Mouse (Mus musculus): Measurements from ENCODE around the gene Snx11. TPM values are rescaled to one million over a fixed set of nuclear protein-coding genes. Genes with fewer than 3 reads are reported as not detected.
A peak's percentile ranks its signal among the peaks of the same experiment; 100 is the strongest.

Snx11 gene
- total and polyA plus RNA-seq, 3 experiments = 33.7 to 43.1 TPM; not detected in 1

GRCm38 (mm10) chr11:96788871-96789795 lies 11.8 kb upstream of the Snx11 start, which contains the start of gene Cbx1:
Cbx1 (plus strand) TSS chr11:96789127.
- H3K9ac ChIP-seq (ENCODE audit: control insufficient read depth, low read depth, low read length, poor library complexity, severe bottlenecking) = peak within 1 kb of the TSS; percentile 89
- H3K4me1 ChIP-seq (ENCODE audit: control insufficient read depth in 1 of 2, insufficient read depth in 2 of 2, low read length in 2 of 2) = peaks cover 0 to 13% of the 10 kb centered on the region in 2 experiments
- peak within 1 kb of the TSS; percentile 57 to 85 for H3K4me3 ChIP-seq (ENCODE audit: control insufficient read depth in 1 of 2, insufficient read depth in 1 of 2, low read depth in 2 of 2, low read length in 2 of 2)
- H3K36me3 ChIP-seq (ENCODE audit: control insufficient read depth in 1 of 2, insufficient read depth in 2 of 2, low read length in 2 of 2) = peaks cover 12 to 20% of the 10 kb centered on the region in 2 experiments; a peak in 3 of 4 replicates
- H3K79me2 ChIP-seq (ENCODE audit: control insufficient read depth, insufficient read depth, low read length, poor library complexity) = peaks cover 46% of the 10 kb centered on the region
- TF ChIP-seq KAT2A (conservative IDR thresholded peaks at IDR 0.05; ENCODE audit: low read depth, low read length) (peak; percentile 94), HCFC1 (IDR thresholded peaks at IDR 0.05; ENCODE audit: low read depth, low read length) (peak; percentile 99), NELFE (IDR thresholded peaks at IDR 0.05; ENCODE audit: low read depth, low read length) (peak; percentile 98), E2F4 (IDR thresholded peaks at IDR 0.05; ENCODE audit: borderline replicate concordance, low read depth, low read length) (peak; percentile 81; the same call in 1 of the 2 replicates), CHD2 (IDR thresholded peaks at IDR 0.05; ENCODE audit: low read length) (peak; percentile 65), SMC3 (IDR thresholded peaks at IDR 0.05; ENCODE audit: low read depth, low read length) (no peak), ZC3H11A (IDR thresholded peaks at IDR 0.05; ENCODE audit: low read depth, low read length) (no peak), MYC (IDR thresholded peaks at IDR 0.05; ENCODE audit: low read depth, low read length) (peak; percentile 73), POLR2AphosphoS5 (IDR thresholded peaks at IDR 0.05; ENCODE audit: borderline replicate concordance, low read depth, low read length) (no peak), CTCF (IDR thresholded peaks at IDR 0.05 in 2 of 3, conservative IDR thresholded peaks at IDR 0.05 in 1 of 3; ENCODE audit: control insufficient read depth in 1 of 3, insufficient read depth in 1 of 3, low read depth in 2 of 3, low read length in 3 of 3, poor library complexity in 1 of 3, severe bottlenecking in 1 of 3) (no peak), MEF2A (IDR thresholded peaks at IDR 0.05; ENCODE audit: extremely low read depth, insufficient replicate concordance, low read depth, low read length, poor library complexity, severe bottlenecking) (no peak), GATA1 (IDR thresholded peaks at IDR 0.05; ENCODE audit: low read depth, low read length) (no peak), UBTF (IDR thresholded peaks at IDR 0.05; ENCODE audit: borderline replicate concordance, insufficient read depth, low read depth, low read length) (no peak; the same call in 1 of the 2 replicates), MAX (IDR thresholded peaks at IDR 0.05; ENCODE audit: low read length) (peak; percentile 77), TCF12 (IDR thresholded peaks at IDR 0.05; ENCODE audit: low read depth, low read length) (peak; percentile 60; the same call in 1 of the 2 replicates), EP300 (IDR thresholded peaks at IDR 0.05; ENCODE audit: low read depth in 1 of 2, low read length in 2 of 2) (no peak), POLR2A (IDR thresholded peaks at IDR 0.05; ENCODE audit: control insufficient read depth in 1 of 2, insufficient read depth in 1 of 2, low read depth in 1 of 2, low read length in 2 of 2, poor library complexity in 1 of 2) (peak; percentile 94), MAFK (IDR thresholded peaks at IDR 0.05; ENCODE audit: borderline replicate concordance, low read depth, low read length) (no peak), MXI1 (IDR thresholded peaks at IDR 0.05; ENCODE audit: low read depth, low read length) (peak; percentile 82), ZNF384 (IDR thresholded peaks at IDR 0.05; ENCODE audit: low read depth, low read length) (no peak; the same call in 1 of the 2 replicates), SIN3A (IDR thresholded peaks at IDR 0.05; ENCODE audit: low read length) (peak; percentile 73), USF1 (IDR thresholded peaks at IDR 0.05; ENCODE audit: low read depth, low read length) (no peak), BHLHE40 (IDR thresholded peaks at IDR 0.05; ENCODE audit: borderline replicate concordance, low read depth, low read length) (no peak), ZKSCAN1 (IDR thresholded peaks at IDR 0.05; ENCODE audit: low read depth, low read length) (no peak), NRF1 (IDR thresholded peaks at IDR 0.05; ENCODE audit: insufficient read depth, low read depth, low read length, poor library complexity, severe bottlenecking) (peak; percentile 91), USF2 (IDR thresholded peaks at IDR 0.05; ENCODE audit: borderline replicate concordance in 1 of 2, insufficient read depth in 1 of 2, low read depth in 1 of 2, low read length in 2 of 2) (no peak), ELF1 (IDR thresholded peaks at IDR 0.05; ENCODE audit: low read depth, low read length) (0 out of 2 replicates have a peak, but pooled peaks have one; percentile 44), RAD21 (IDR thresholded peaks at IDR 0.05; ENCODE audit: low read depth, low read length) (no peak), ZMIZ1 (IDR thresholded peaks at IDR 0.05; ENCODE audit: low read depth, low read length) (peak; percentile 88), RCOR1 (IDR thresholded peaks at IDR 0.05; ENCODE audit: low read depth, low read length) (peak; percentile 55), ETS1 (IDR thresholded peaks at IDR 0.05; ENCODE audit: low read depth, low read length) (peak; percentile 52; the same call in 1 of the 2 replicates), POLR2AphosphoS2 (IDR thresholded peaks at IDR 0.05; ENCODE audit: low read length) (peak; percentile 93), MYB (IDR thresholded peaks at IDR 0.05; ENCODE audit: low read depth, low read length) (no peak), TBP (IDR thresholded peaks at IDR 0.05; ENCODE audit: low read depth, low read length) (peak; percentile 80)
- no peaks in the 10 kb centered on the region for H3K27me3 ChIP-seq (ENCODE audit: control insufficient read depth in 1 of 2, insufficient read depth in 2 of 2, low read length in 2 of 2)
- peak within 1 kb of the TSS; percentile 79 for H3K27ac ChIP-seq (ENCODE audit: control insufficient read depth, low read depth, low read length)
- peak; percentile 96 for DNase-seq (ENCODE audit: low read depth, low spot score)
- H3K9me3 ChIP-seq (replicated peaks; ENCODE audit: insufficient read depth, low read length) = no peaks in the 10 kb centered on the region

All from MEL (cell line).